Mouse (Mus musculus) Muller cell, postnatal 12 days (primary cell): Measurements from ENCODE around the gene Acsf3.

Experiments used
- DNase-seq: peaks from one replicate; pipeline ENCODE4 v3.0.0-alpha.2; 2015; ENCODE audit errors: inconsistent ontology term

Gene Acsf3

GRCm38 (mm10) chr8:122761109-122761508 lies 14.2 kb upstream of the Acsf3 start:
- no peak for DNase-seq

DNA sequence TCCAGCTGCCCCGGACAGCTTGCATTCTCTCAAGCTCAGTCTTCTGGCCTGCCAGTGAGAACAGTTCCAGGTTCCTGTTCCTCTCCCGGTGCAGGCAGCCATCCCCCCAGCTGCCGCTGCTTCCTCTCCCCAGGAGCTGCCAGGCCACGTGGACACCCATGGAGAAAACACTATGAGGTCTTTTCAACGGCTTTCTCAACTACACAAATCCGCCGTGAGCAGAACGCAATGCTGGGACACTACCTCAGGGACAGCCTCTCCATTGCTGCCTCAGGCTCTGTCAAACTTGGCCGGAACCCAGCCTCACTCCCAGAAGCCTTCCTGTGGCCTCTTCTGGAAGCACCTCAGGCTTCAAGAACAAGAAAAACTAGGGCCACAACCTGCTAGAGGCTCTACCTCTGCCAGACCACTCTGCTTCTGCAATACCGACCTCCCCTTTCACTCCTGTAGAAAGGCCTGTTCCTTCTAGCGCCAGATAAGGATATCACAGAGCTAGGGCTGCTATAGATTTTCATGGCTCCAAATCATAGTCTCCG lies 12.5 kb upstream of the Acsf3 start:
- DNase-seq, result no peak

- no peak for DNase-seq
Observed at GRCm38 (mm10) chr8:122763267-122763738, 12.0 kb upstream of the Acsf3 start.

GRCm38 (mm10) chr8:122764790-122765474 lies 10.4 kb upstream of the Acsf3 start:
- no peak for DNase-seq

- DNase-seq, result no peak
Observed at GRCm38 (mm10) chr8:122766189-122766588, 9.1 kb upstream of the Acsf3 start.

GRCm38 (mm10) chr8:122766647-122767200 lies 8.6 kb upstream of the Acsf3 start:
- no peak for DNase-seq

- no peak for DNase-seq
Observed at GRCm38 (mm10) chr8:122767229-122767628, 8.1 kb upstream of the Acsf3 start.

DNA sequence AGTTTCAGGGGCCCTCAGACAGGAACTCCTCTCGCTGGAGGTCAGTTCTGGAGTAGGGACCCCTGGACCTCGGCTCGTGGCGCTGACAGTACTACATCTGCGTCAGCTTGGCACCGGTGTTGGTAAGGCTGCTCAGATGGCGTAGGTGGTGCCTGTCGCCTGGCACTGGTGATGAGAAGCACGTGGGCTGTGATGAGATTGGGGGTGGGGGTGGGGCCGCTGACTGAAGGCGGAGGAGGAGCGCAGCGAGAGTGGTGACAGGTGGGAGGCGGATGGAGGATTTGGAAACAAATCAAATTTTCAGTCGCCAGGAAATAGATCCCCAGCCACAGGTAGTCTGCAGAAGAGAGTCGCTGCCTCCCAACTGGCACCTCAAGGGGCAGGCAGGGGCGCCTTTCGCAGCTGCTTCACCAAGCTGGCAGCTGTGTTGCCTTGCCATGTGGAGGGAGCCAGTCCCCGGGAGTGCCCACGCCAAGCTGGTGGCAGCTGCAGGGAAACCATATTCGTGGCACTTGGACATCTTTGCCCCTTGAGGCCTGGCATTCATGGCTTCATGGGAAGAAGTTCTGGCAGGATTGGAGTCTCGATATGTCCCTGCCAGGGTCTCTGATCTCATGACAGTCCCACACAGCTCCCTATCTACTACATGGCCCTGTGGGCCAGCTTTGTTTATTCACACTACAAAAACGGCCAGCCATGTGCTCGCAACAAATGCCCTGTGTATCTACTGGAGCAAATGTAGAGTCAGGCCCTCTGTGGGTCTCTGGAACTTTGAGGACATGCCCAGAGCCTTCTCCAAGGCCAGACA lies 5.8 kb upstream of the Acsf3 start:
- no peak for DNase-seq

GRCm38 (mm10) chr8:122772431-122773060 lies 2.7 kb upstream of the Acsf3 start:
- DNase-seq, result no peak

DNA sequence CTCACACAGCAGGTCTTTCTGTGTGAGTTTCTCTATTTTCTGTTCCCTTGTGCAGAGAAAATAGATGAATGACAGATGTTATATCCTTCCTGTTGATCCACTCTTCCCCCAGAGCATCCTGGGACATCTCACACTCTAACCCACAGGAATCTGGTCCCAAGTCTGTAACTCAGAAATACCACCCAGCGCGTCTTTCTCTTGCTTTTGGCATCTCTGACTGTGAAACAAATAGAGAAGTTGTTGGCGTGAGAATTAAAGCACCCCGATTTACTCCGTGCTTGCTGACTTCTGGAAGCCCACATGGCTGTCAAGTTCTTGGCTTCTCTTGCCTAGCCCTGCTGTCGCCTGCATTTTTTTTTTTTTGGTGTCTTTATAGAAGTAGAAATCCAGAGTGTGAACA lies 2.4 kb downstream of the Acsf3 start:
- DNase-seq, result no peak

- no peak for DNase-seq
Observed at GRCm38 (mm10) chr8:122778703-122779239, 3.5 kb downstream of the Acsf3 start.

GRCm38 (mm10) chr8:122779255-122779654 lies 4.0 kb downstream of the Acsf3 start:
- DNase-seq, result no peak

GRCm38 (mm10) chr8:122784756-122785155 lies 9.5 kb downstream of the Acsf3 start:
- DNase-seq, result no peak

- DNase-seq, result no peak
Observed at GRCm38 (mm10) chr8:122789796-122790195, 14.5 kb downstream of the Acsf3 start.

- DNase-seq, result peak; percentile 52
Observed at GRCm38 (mm10) chr8:122793375-122794174, 18.3 kb downstream of the Acsf3 start.

DNA sequence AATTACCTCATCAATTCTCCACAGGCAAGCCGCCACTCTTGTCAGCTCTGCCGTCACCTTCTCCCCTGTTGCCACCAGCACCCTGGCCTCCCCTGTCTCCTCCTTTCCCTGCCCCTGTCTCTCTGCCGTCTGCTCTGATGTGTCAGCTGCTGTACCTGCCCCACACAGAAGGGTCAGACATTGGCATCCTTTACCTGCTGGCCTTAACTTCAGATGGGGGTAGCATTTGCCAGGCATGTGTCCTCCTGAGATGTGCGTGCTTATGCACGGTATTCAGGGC lies 18.8 kb downstream of the Acsf3 start:
- no peak for DNase-seq

DNA sequence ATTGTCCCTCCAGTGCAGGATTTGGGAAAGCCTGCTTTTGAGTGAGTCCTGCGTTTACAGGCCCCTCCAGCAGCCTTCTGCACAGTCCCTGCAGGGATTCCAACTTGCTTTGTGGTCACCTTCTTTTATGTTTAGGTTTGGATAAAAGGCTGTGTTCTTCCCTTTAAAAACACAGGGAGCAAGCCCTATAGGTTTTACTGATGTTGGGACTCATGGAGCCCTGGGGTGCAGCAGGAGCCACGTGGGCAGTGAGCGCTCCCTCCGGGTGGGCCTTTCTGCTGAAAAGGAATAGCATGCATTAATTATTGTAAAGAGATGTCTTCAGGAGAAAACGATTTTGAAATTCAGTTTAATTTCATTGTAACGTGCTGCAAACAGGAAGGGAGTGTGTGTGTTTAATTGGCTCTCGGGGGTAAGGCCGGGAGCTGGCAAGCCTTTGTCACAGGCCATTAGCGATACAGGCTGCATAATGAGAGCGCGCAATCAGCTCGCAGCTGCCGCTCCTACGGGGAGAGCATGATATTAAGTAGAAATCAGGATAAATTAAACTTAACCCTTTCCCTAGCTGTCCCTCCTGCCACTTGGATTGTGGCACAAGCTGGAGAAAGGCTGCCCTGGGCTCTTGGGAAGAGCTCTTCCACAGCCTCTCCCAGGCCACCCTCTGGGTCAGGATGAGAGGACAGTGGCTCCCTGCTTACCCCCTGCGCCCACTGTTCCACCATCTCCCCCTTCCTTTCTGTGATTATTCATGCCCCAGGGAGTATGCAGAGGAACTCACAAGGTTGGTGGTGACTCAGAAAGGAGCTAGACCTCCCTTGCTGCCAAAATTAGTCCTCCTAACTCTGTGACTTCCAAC lies 28.8 kb downstream of the Acsf3 start:
- peak; percentile 73 for DNase-seq

- peak; percentile 80 for DNase-seq
Observed at GRCm38 (mm10) chr8:122805349-122805748, 30.1 kb downstream of the Acsf3 start.

- no peak for DNase-seq
Observed at GRCm38 (mm10) chr8:122806956-122807538, 31.8 kb downstream of the Acsf3 start.

DNA sequence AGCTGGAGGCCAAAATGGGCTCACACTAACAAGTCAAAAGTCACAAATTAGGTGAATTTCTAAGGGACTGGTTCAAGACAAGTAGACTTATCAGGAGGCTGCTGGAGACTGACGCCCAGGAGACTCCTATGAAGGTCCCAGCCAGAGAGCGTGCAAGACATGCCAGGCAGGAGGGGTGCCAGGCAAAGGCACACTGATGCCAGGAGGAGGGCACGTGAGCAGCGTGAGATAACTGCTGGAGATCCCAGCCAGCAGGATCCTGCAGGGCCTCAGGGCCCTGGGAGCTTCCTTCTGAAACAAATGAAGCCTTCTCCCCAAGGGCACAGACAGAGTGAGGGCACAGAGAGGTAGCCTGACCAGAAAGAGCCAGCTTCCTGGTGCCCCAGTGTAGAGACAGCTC lies 32.6 kb downstream of the Acsf3 start:
- DNase-seq, result no peak
